ENCODE assay signal across 30 mouse cellular contexts in genomic region chr13:69772358-69772757, GRCm38 (mm10). TPM values are rescaled to one million over a fixed set of nuclear protein-coding genes. Genes with fewer than 3 reads are reported as not detected.
"Had no signal": no experiment of that assay in that cellular context is flagged by ENCODE, and none has a peak within 500 bp of the region (broad histone marks: within the 10 kb centered on the region; RNA-seq: fewer than 3 reads in every experiment).

No protein-coding gene starts in this region.

- ATAC-seq: forebrain, embryonic 13.5 days; forebrain, embryonic 14.5 days; forebrain, embryonic 15.5 days; forebrain, embryonic 16.5 days; forebrain, postnatal 0 days had no signal

- H3K36me3 ChIP-seq: embryonic facial prominence, embryonic 10.5 days; embryonic facial prominence, embryonic 12.5 days; embryonic facial prominence, embryonic 13.5 days; embryonic facial prominence, embryonic 15.5 days; forebrain, embryonic 10.5 days; forebrain, embryonic 12.5 days; forebrain, embryonic 15.5 days had no signal

- H3K9me3 ChIP-seq: embryonic facial prominence, embryonic 10.5 days; embryonic facial prominence, embryonic 12.5 days; embryonic facial prominence, embryonic 13.5 days; embryonic facial prominence, embryonic 15.5 days; forebrain, embryonic 10.5 days; forebrain, embryonic 12.5 days; forebrain, embryonic 13.5 days; forebrain, embryonic 15.5 days had no signal

- H3K4me3 ChIP-seq: embryonic facial prominence, embryonic 10.5 days; embryonic facial prominence, embryonic 12.5 days; embryonic facial prominence, embryonic 13.5 days; embryonic facial prominence, embryonic 15.5 days; erythroblast, embryonic 14.5 days; forebrain, embryonic 10.5 days; forebrain, embryonic 12.5 days; forebrain, embryonic 13.5 days; forebrain, embryonic 15.5 days; gastrocnemius, adult 2 months; heart, adult 2 months had no signal

- H3K27ac ChIP-seq: embryonic facial prominence, embryonic 10.5 days; embryonic facial prominence, embryonic 12.5 days; embryonic facial prominence, embryonic 13.5 days; embryonic facial prominence, embryonic 15.5 days; forebrain, embryonic 10.5 days; forebrain, embryonic 12.5 days; forebrain, embryonic 13.5 days; forebrain, embryonic 15.5 days; gastrocnemius, adult 2 months; heart, adult 2 months had no signal

- H3K4me2 ChIP-seq: embryonic facial prominence, embryonic 12.5 days; embryonic facial prominence, embryonic 13.5 days; embryonic facial prominence, embryonic 15.5 days; forebrain, embryonic 12.5 days; forebrain, embryonic 13.5 days; forebrain, embryonic 15.5 days had no signal

- H3K9ac ChIP-seq: embryonic facial prominence, embryonic 12.5 days; embryonic facial prominence, embryonic 13.5 days; embryonic facial prominence, embryonic 15.5 days; forebrain, embryonic 12.5 days; forebrain, embryonic 13.5 days; forebrain, embryonic 15.5 days; forebrain, postnatal 0 days had no signal

- H3K4me1 ChIP-seq: embryonic facial prominence, embryonic 12.5 days; forebrain, embryonic 12.5 days had no signal

- H3K27me3 ChIP-seq: embryonic facial prominence, embryonic 12.5 days; embryonic facial prominence, embryonic 13.5 days; embryonic facial prominence, embryonic 15.5 days; forebrain, embryonic 12.5 days; forebrain, embryonic 13.5 days; forebrain, embryonic 15.5 days had no signal

- DNase-seq: cerebellum, adult 2 months; cerebellum, adult 8-10 months; cerebellum, adult 9-10 months; cerebellum, adult 9-11 months; cerebellum, postnatal 10 days; cerebellum, postnatal 14 days; cerebellum, postnatal 25 days; cerebellum, postnatal 36 days; embryo, embryonic 11 days; forebrain, postnatal 0 days; gastrocnemius, adult 2 months; gastrocnemius, postnatal 10 days; gastrocnemius, postnatal 14 days; gastrocnemius, postnatal 25 days; gastrocnemius, postnatal 36 days; heart, adult 18-20 months; heart, adult 2 months had no signal

RNA-seq across cellular contexts. Expression of gene Ube2ql1, which starts 32.7 kb away (rescaled TPM):
- total RNA-seq: common myeloid progenitor, adult 5-6 weeks; granulocyte monocyte progenitor cell, adult 5-6 weeks had no signal
- polyA plus RNA-seq: erythroblast, embryonic 14.5 days had no signal
